Mouse (Mus musculus) embryonic stem cell, embryonic (primary cell): ENCODE data around the gene Zglp1.

ENCODE experiments used
- CTCF ChIA-PET, 4 experiments: fragments of 300-600 bp in 2 of 4; fragments of 350-600 bp in 2 of 4; sonication (Branson Sonifier 250); formaldehyde crosslinking; loops; one replicate each; lab custom pipeline; 2022; ENCODE audit warnings: inconsistent platforms in 2 of 4; lab: Charles Lee
- POLR2A ChIA-PET, 4 experiments: fragments of 300-600 bp in 2 of 4; fragments of 350-600 bp in 2 of 4; sonication (Branson Sonifier 250); formaldehyde crosslinking; loops; one replicate each; lab custom pipeline; 2022; ENCODE audit warnings: antibody characterized with exemption in 4 of 4, inconsistent platforms in 1 of 4; lab: Charles Lee

The Zglp1 gene

GRCm38 (mm10) chr9:21067006-21067684 is at the start of gene Zglp1:
Gene Zglp1 (minus strand): TSS chr9:21067093.
- ChIA-PET POLR2A (interaction anchor here (0.6 to 8.0 kb wide), 21 partner anchors 7 to 169 kb away, joined by 3 to 56 read pairs (median 4); partner anchors contain the start of genes Gm38431 (in 3 of the 4), Raver1 (in 3 of the 4), Eif3g (in 1 of the 4) and Fdx1l (in 1 of the 4)), CTCF (interaction anchor here in 3 of 4 experiments (0.6 to 1.3 kb wide), 6 partner anchors 29 to 310 kb away, joined by 3 to 16 read pairs (median 3); partner anchors contain the start of gene Eif3g (in 1 of the 3))

GRCm38 (mm10) chr9:21115105-21115504 is 48.2 kb upstream of the Zglp1 start:
- CTCF ChIA-PET = interaction anchor here in 1 of 4 experiments (0.5 to 0.6 kb wide), 2 partner anchors 112 to 239 kb away, joined by 3 to 4 read pairs; no protein-coding TSS in a partner anchor
- POLR2A ChIA-PET = interaction anchor here in 2 of 4 experiments (0.6 to 11.2 kb wide), 11 partner anchors 10 to 651 kb away, joined by 3 to 69 read pairs (median 4); partner anchors contain the start of genes Gm38431 (in 1 of the 2) and Raver1 (in 1 of the 2)

- ChIA-PET CTCF (interaction anchor here in 1 of 4 experiments (0.6 kb wide), 1 partner anchor 238 kb away, joined by 4 read pairs; no protein-coding TSS in a partner anchor), POLR2A (interaction anchor here in 3 of 4 experiments (0.8 to 11.2 kb wide), 9 partner anchors 10 to 100 kb away, joined by 3 to 69 read pairs (median 3); partner anchors contain the start of genes Gm38431 (in 2 of the 3) and Raver1 (in 2 of the 3))
Measured at GRCm38 (mm10) chr9:21114190-21114589, 47.3 kb upstream of the Zglp1 start.

- POLR2A ChIA-PET = interaction anchor here in 3 of 4 experiments (0.8 to 11.2 kb wide), 6 partner anchors 10 to 30 kb away, joined by 3 to 69 read pairs (median 3); partner anchors contain the start of genes Gm38431 (in 2 of the 3) and Raver1 (in 2 of the 3)
- CTCF ChIA-PET = no interaction called here
Measured at GRCm38 (mm10) chr9:21113751-21114150, 46.9 kb upstream of the Zglp1 start.

GRCm38 (mm10) chr9:21107607-21108237 is 40.8 kb upstream of the Zglp1 start:
- ChIA-PET CTCF (interaction anchor here in 3 of 4 experiments (0.5 to 1.3 kb wide), 6 partner anchors 12 to 113 kb away, joined by 3 to 4 read pairs (median 3); no protein-coding TSS in a partner anchor), POLR2A (interaction anchor here (0.5 to 18.0 kb wide), 17 partner anchors 7 to 230 kb away, joined by 3 to 294 read pairs (median 5); partner anchors contain the start of genes Gm38431 (in 3 of the 4) and Raver1 (in 3 of the 4))

- POLR2A ChIA-PET = interaction anchor here (0.8 to 18.0 kb wide), 13 partner anchors 8 to 89 kb away, joined by 3 to 294 read pairs (median 6); partner anchors contain the start of genes Gm38431 (in 4 of the 4), Raver1 (in 4 of the 4), Fdx1l (in 1 of the 4) and Gm49373 (in 1 of the 4)
- CTCF ChIA-PET = interaction anchor here in 2 of 4 experiments (0.6 to 0.9 kb wide), 2 partner anchors 40 to 55 kb away, joined by 3 to 6 read pairs; no protein-coding TSS in a partner anchor
Measured at GRCm38 (mm10) chr9:21105760-21106564, 39.1 kb upstream of the Zglp1 start.

- CTCF ChIA-PET = interaction anchor here in 1 of 4 experiments (0.9 kb wide), 1 partner anchor 57 kb away, joined by 3 read pairs; no protein-coding TSS in a partner anchor
- POLR2A ChIA-PET = interaction anchor here in 3 of 4 experiments (0.5 to 18.0 kb wide), 14 partner anchors 7 to 177 kb away, joined by 3 to 294 read pairs (median 4); partner anchors contain the start of genes Gm38431 (in 3 of the 3), Raver1 (in 3 of the 3) and Tyk2 (in 1 of the 3)
Measured at GRCm38 (mm10) chr9:21104814-21105213, 37.9 kb upstream of the Zglp1 start.

GRCm38 (mm10) chr9:21102076-21102475 is 35.2 kb upstream of the Zglp1 start:
- ChIA-PET CTCF (no interaction called here), POLR2A (interaction anchor here in 2 of 4 experiments (14.9 to 18.0 kb wide), 2 partner anchors 11 to 15 kb away, joined by 254 to 294 read pairs; partner anchors contain the start of genes Gm38431 (in 2 of the 2) and Raver1 (in 2 of the 2))

- ChIA-PET POLR2A (interaction anchor here (0.5 to 18.0 kb wide), 37 partner anchors 8 to 446 kb away, joined by 3 to 294 read pairs (median 5); partner anchors contain the start of genes Gm38431 (in 3 of the 4), Raver1 (in 3 of the 4), Fdx1l (in 2 of the 4) and Tyk2 (in 2 of the 4)), CTCF (interaction anchor here (0.6 to 2.1 kb wide), 15 partner anchors 9 to 442 kb away, joined by 3 to 13 read pairs (median 5); partner anchors contain the start of genes Eif3g (in 1 of the 4), Gm38431 (in 1 of the 4) and Raver1 (in 1 of the 4))
Measured at GRCm38 (mm10) chr9:21100447-21101161, 33.7 kb upstream of the Zglp1 start.

- CTCF ChIA-PET = no interaction called here
- POLR2A ChIA-PET = interaction anchor here (0.7 to 18.0 kb wide), 13 partner anchors 7 to 220 kb away, joined by 3 to 294 read pairs (median 3); partner anchors contain the start of genes Gm38431 (in 2 of the 4), Raver1 (in 2 of the 4), Fdx1l (in 1 of the 4) and Gm49373 (in 1 of the 4)
Measured at GRCm38 (mm10) chr9:21097793-21098192, 30.9 kb upstream of the Zglp1 start.

- POLR2A ChIA-PET = interaction anchor here in 3 of 4 experiments (0.6 to 18.0 kb wide), 13 partner anchors 9 to 205 kb away, joined by 3 to 294 read pairs (median 3); partner anchors contain the start of genes Fdx1l (in 2 of the 3), Gm49373 (in 2 of the 3), Icam1 (in 2 of the 3) and Gm38431 (in 1 of the 3)
- CTCF ChIA-PET = interaction anchor here in 3 of 4 experiments (0.6 to 1.4 kb wide), 7 partner anchors 12 to 197 kb away, joined by 3 to 7 read pairs (median 3); partner anchors contain the start of genes Eif3g (in 1 of the 3) and Tyk2 (in 1 of the 3)
Measured at GRCm38 (mm10) chr9:21095958-21096357, 29.1 kb upstream of the Zglp1 start.

GRCm38 (mm10) chr9:21093423-21093822 is 26.5 kb upstream of the Zglp1 start:
- POLR2A ChIA-PET = interaction anchor here in 3 of 4 experiments (0.5 to 14.3 kb wide), 17 partner anchors 10 to 453 kb away, joined by 3 to 353 read pairs (median 24); partner anchors contain the start of genes Fdx1l (in 2 of the 3), Gm49373 (in 2 of the 3), Angptl6 (in 1 of the 3) and Icam1 (in 1 of the 3)

GRCm38 (mm10) chr9:21091707-21092320 is 24.9 kb upstream of the Zglp1 start, which contains the start of the genes Gm38431 and Raver1:
Gene Gm38431 (minus strand): TSS chr9:21091997.
Gene Raver1 (minus strand): TSS chr9:21092008.
- ChIA-PET CTCF (interaction anchor here in 2 of 4 experiments (0.7 to 1.8 kb wide), 7 partner anchors 8 to 310 kb away, joined by 3 to 7 read pairs (median 5); partner anchors contain the start of gene Eif3g (in 1 of the 2)), POLR2A (interaction anchor here (0.6 to 14.3 kb wide), 223 partner anchors 8 to 1074 kb away, joined by 3 to 353 read pairs (median 5); partner anchors contain the start of genes Eif3g (in 3 of the 4), Fdx1l (in 3 of the 4), Icam4 (in 3 of the 4) and Icam5 (in 3 of the 4))

More at GRCm38 (mm10) chr9:21093423-21093822, 26.5 kb upstream of the Zglp1 start:
- CTCF ChIA-PET = no interaction called here

GRCm38 (mm10) chr9:21090972-21091706 is 24.2 kb upstream of the Zglp1 start:
- CTCF ChIA-PET = interaction anchor here in 2 of 4 experiments (0.7 to 1.8 kb wide), 7 partner anchors 9 to 311 kb away, joined by 3 to 7 read pairs (median 5); partner anchors contain the start of gene Eif3g (in 1 of the 2)
- POLR2A ChIA-PET = interaction anchor here (0.6 to 14.3 kb wide), 204 partner anchors 7 to 1074 kb away, joined by 3 to 353 read pairs (median 5); partner anchors contain the start of genes Eif3g (in 3 of the 4), Fdx1l (in 3 of the 4), Gm49373 (in 3 of the 4) and Icam4 (in 3 of the 4)
